Mouse (Mus musculus) brain, embryonic 14.5 days (tissue): ENCODE measurements at regions not wholly inside any gene's neighbourhood (a gene's known extent, or its start where the extent isn't known, plus 50 kb on each side); places are given as distances from the start of the nearest gene placed in this dataset.

ENCODE experiments used
- CTCF ChIP-seq: fragments of 200-500 bp; IDR thresholded peaks from 2 replicates; pipeline ENCODE4 v1.5.1; 2012; ENCODE audit warnings: inconsistent platforms, mild to moderate bottlenecking, moderate library complexity, borderline replicate concordance; ENCODE audit not compliant: insufficient read depth, insufficient read length; ENCODE audit errors: extremely low read depth
- POLR2A ChIP-seq: fragments of 200-500 bp; IDR thresholded peaks from 2 replicates; pipeline ENCODE4 v1.6.1; 2012; ENCODE audit warnings: mild to moderate bottlenecking, inconsistent platforms, borderline replicate concordance; ENCODE audit not compliant: poor library complexity, insufficient read depth, insufficient read length, severe bottlenecking; ENCODE audit errors: extremely low read depth

- no peak for TF ChIP-seq CTCF
- TF ChIP-seq POLR2A = no peak
These were observed 65.9 kb downstream of the Ccna1 start for GRCm38 (mm10) chr3:54989358-54989757.
